Mouse (Mus musculus) cerebellum, adult 11 months (tissue): ENCODE measurements around the gene Zfp653.
A peak's percentile ranks its signal among the peaks of the same experiment; 100 is the strongest.

Source experiments
- DNase-seq: peaks from one replicate; pipeline ENCODE4 v3.0.0; 2022

Zfp653 gene

GRCm38 (mm10) chr9:22067195-22067594 is 4.0 kb downstream of the Zfp653 start:
- no peak for DNase-seq

GRCm38 (mm10) chr9:22066433-22066832 is 4.7 kb downstream of the Zfp653 start:
- DNase-seq, result peak; percentile 52

- no peak for DNase-seq
Measured at GRCm38 (mm10) chr9:22065642-22066041, 5.5 kb downstream of the Zfp653 start.

- peak; percentile 89 for DNase-seq
Measured at GRCm38 (mm10) chr9:22064341-22064740, 6.8 kb downstream of the Zfp653 start.

DNA sequence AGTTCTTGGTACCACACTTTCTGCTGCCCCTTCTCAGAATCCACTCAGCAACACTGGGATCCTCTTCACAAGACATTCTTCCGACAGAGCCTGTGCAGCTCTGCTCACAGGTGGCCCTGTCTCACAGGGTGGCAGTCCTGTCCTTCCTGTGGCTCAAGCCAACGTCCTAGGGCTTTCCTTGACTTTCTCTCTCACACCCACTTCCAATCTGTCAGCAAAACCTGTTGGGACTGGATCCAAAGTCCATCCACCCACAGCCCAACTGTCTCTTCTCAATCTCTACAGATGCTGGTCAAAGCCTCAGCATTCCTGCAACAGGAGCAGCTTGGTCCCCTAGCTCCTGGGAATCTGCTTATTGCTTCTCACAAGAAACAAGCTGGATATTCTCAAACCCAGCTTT is 9.8 kb downstream of the Zfp653 start:
- DNase-seq, result peak; percentile 56

GRCm38 (mm10) chr9:22058011-22058424 is 13.2 kb downstream of the Zfp653 start:
- peak; percentile 73 for DNase-seq

- DNase-seq, result no peak
Measured at GRCm38 (mm10) chr9:22057031-22057517, 14.1 kb downstream of the Zfp653 start.

DNA sequence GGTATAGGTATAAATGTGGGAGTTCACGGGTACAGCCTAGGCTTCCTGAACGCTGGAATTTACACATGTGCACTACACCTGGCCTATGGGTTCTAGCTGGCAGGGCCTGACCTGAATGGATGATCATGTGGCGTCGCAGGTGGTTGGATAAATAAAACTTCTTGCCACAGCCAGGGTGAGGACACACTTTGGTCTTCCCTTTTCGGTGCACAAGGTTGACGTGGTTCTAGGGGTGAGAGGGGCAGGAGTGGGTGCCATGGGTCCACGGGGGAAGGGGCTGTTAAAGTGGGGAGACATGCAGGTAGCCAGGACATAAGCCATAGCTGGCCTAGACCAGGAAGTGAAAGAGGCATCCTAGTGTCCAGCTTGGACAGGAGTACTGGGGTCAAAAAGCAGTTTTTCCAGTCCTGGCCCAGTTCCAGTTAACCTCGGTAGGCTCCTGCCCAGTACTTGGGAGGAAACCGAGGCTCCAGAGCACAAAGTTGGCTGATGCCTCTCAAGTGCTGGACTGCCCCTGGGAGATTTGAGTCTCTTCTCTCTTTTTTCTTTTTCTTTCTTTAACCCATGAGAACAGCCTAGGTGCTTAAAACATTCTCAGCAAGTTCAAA is 14.8 kb downstream of the Zfp653 start:
- no peak for DNase-seq

- peak; percentile 44 for DNase-seq
Measured at GRCm38 (mm10) chr9:22055713-22056112, 15.5 kb downstream of the Zfp653 start.

- peak; percentile 81 for DNase-seq
Measured at GRCm38 (mm10) chr9:22054411-22055076, 16.6 kb downstream of the Zfp653 start.

DNA sequence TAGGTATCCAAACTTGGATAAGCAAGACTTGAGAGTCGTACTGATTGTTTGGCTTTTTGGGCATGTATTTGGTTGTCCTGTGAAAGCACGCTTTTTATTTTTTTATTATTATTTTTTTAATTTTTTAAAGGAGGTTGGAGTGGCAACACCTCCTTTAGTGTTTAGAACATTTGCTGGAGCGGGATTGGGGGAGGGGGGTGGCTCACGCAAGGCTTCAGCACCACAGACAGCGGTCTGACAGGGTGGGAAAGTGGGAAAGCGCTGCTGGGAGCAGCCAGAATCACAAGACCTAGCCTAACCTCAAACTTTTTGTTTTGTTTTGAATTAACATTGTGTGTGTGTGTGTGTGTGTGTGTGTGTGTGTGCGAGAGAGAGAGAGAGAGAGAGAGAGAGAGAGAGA is 17.5 kb downstream of the Zfp653 start:
- DNase-seq, result no peak

DNA sequence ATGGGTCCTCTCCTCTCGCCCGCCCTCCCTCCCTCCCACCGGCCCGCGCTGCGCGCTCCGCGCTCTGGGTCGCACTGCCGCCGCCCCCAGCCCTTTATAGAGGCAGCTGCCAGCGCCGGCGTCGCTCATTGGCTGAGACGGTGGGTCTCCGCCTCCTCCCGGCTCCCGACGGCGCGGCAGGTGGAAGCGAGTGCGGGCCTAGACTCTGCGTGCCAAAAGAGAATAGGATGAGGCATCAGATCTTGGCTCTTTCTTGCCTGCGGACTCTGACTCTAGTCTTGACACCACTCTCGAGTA is 19.3 kb downstream of the Zfp653 start, which contains the start of gene Elavl3:
Gene Elavl3, minus strand, starts transcription at position 66 of the 297 bp plus-strand sequence.
- DNase-seq, result peak; percentile 89

DNA sequence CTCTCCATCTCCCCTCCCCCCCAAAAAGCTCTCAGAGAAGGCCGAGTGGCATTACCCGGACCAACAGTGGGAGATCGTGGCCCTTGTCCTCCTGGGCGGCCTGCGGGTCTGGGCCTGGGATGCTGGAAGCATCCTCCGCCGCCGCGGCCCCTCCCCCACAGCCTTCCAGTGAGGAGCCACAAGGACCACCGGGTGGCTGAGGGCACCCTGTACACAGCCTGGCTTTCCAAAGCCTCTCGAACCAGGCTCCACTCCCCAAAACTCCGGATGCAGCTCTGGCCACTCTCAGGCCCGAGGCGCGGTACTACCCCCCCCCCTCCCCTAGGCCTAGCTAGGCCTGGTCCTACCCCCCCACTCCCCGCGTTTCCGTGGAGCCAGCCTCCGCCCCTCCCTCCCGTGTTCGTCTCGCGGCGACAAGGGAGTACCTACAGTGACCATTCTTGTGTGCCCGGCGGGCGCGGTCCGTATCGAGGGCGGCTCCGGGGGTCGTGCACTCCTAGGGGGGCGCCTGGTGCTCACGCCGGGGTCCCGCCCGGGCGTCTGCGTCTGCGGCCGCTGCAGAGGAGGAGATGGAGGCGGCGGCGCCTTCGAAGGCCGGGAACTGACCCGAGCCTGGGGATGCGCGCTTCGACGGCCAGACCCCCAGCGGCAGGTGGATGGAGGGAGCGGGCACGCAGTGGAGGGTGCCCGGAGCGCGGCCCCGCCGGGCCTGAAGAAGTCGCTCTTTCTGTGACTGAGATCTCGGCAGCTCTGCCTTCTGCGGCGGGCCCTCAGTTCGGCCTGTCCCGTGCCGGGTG is 19.8 kb downstream of the Zfp653 start:
- DNase-seq, result peak; percentile 66

GRCm38 (mm10) chr9:22050351-22050889 is 20.8 kb downstream of the Zfp653 start:
- peak; percentile 89 for DNase-seq

- peak; percentile 54 for DNase-seq
Measured at GRCm38 (mm10) chr9:22049721-22050270, 21.4 kb downstream of the Zfp653 start.

GRCm38 (mm10) chr9:22049315-22049714 is 21.9 kb downstream of the Zfp653 start:
- DNase-seq, result peak; percentile 50

GRCm38 (mm10) chr9:22047329-22047728 is 23.8 kb downstream of the Zfp653 start:
- no peak for DNase-seq

GRCm38 (mm10) chr9:22041832-22042231 is 29.3 kb downstream of the Zfp653 start:
- DNase-seq, result no peak

GRCm38 (mm10) chr9:22037826-22038225 is 33.4 kb downstream of the Zfp653 start:
- no peak for DNase-seq

DNA sequence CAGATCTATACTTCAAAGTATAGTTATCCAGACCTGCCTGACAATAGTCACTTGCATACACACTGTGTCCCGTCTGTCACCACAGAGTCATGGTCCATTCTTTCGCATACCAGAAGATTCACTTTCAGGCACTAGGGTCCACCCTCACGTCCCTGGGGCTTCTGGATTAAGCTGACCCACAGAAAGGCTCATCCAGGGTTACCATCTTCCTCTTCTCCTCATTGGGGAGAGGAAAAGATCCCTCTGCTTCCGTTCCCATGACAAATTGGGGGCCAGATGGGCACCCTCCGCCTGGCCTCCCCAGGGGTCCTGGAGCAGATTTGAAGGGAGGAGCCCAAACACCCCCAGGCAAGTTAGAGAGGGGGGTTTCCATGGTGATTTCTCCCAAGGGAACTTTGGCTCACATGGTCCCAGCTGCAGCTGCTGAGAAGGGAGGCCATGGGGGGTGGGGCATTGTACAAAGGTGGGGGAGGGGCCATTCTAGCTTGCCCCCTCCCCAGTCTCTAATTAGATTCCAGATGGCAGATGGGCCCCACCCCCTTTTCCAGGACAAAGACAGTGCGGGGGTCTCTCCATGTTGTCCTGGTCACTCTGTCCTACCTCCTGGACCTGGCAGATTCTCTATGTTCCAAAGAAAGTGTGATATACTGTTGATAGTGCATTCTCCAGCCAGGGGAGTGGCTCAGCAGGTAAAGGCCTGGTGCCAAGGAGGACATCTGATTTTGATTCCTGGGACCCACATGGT is 35.7 kb downstream of the Zfp653 start:
- DNase-seq, result no peak

DNA sequence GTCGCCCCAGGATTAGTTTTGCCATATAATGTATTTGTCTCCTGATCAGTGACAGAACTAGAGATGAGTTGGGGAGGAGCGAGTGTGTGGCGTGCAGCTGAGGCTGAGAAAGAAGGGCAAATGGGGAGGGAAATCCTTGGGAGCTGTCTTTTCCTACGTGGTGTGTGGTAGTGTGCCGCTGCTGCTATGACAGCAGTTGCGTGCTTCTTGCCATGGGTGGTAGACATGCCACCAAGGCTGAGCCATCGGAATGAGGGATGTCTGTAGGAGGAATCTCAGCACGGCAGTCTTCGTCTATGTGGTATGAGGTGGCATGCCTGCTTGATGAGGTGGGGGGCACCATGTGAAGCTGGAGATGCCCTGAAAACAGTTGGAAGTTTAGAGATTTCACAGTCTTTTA is 40.8 kb downstream of the Zfp653 start:
- no peak for DNase-seq

DNA sequence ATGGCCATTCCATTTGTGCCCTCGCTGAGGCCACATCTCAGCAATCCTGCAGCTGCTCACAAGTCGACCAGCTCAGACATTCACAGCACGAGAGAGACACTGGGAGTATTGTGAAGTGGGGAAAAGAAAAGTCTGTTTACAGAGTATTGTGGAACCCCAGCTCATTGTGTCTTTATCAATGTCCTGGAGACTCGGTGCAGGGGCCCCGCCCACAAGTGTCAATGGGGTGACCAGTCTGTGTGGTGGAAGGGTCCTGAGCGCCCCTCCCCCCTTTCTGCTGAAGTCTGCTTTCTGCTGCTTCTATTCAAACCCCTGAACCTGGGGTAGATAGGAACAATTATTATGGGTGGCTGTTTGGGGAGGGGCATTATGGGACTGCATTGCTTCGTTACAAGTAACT is 42.7 kb downstream of the Zfp653 start:
- no peak for DNase-seq

DNA sequence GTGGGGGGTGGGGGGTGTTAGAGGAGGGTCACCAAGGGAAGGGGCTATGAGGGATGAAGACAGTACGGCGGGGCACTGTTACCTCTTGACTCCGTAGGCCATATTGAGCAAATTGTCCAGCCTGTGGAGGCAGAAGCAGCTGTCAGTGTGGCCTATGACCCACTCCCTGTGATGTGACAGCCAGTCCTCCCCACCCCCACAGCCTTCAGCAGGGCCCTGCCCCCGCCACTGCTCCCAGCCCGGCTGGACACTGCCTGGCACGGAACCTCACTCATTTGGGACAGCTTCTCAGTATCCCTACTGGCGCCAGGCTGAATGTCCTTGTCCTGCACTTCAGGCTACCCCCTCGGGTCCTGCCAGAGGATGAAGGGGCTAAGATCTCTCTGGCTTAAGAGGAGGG is 46.6 kb downstream of the Zfp653 start:
- no peak for DNase-seq
